Mouse (Mus musculus): ENCODE results near the gene Gpcpd1.

GRCm38 (mm10) chr2:132505828-132506227 lies 81.7 kb downstream of the Gpcpd1 start:
- no peak for TF ChIP-seq EP300 (IDR thresholded peaks at IDR 0.05; ENCODE audit: low read depth)
- no peak for TF ChIP-seq CTCF (IDR thresholded peaks at IDR 0.05; ENCODE audit: low read depth)

Measured in heart, postnatal 0 days (tissue).